Mouse (Mus musculus): ENCODE data around the gene Ndufs7.
"Not testable (repeated sequence)": the region's sequence is repeated elsewhere in the genome, so short reads cannot be mapped to it uniquely, and the experiment has no call there.

Ndufs7 gene

DNA sequence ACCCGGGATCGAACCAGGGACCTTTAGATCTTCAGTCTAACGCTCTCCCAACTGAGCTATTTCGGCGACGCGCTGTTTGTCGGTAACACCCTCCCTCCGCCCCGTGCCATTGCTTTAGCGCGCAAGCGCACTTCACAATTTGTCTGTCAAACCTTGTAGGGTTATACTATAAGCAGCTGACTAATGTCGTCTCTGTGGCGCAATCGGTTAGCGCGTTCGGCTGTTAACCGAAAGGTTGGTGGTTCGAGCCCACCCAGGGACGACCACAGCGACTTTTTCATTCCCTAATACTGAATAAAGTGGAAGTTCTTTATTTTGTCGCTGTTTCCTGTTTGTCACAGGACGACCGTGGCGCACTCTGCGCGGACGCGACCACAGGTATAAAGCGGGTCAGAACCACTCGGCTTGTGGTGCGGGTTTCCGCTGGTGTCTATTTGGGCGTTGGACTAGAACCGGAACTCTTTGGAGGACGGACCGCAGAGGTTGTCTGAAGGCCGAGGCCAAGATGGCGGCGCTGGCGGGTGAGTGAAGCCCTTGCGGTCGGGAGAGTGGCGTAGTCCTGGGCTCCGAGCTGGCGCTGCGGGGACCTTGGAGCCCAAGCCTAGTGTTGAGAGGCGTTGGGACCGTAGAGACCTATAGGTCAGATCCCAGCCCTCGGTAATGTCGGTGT lies at the start of gene Ndufs7:
Ndufs7 (plus strand) TSS at position 151 of the 670 bp plus-strand sequence.
- peak; percentile 65; the same call in 1 of the 2 replicates for ATAC-seq (ENCODE audit: insufficient number of reproducible peaks, low FRiP score, low TSS enrichment)

DNA sequence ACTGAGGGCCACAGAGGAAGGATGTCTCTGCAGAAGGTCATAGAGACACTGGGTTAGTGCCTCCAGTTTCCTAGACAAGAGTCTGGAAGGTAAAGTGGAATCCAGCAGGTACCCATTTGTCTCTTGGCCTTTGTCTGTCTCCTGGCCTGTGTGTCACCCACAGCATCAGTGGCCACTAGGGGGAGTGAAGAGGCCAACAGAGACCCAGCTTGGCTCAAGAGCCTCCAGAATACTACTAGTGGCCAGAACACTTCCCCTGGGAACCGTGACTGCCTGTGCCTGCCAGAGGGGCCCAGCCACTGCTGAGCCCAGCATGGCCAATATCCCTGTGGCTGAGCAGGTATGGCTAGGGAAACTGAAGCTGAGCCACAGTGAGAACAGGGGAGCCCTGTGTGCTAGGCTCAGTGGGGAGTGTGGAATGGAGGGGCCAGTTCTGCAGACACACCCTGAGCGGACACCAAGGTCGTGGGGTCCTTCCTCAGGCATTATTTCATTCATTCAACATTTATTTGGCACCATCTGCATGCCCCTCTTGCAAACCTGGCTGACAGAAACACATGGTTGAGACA lies 49.4 kb upstream of the Ndufs7 start:
- ATAC-seq (ENCODE audit: insufficient number of reproducible peaks, low FRiP score, low TSS enrichment), result peak; percentile 84; the same call in 1 of the 2 replicates

DNA sequence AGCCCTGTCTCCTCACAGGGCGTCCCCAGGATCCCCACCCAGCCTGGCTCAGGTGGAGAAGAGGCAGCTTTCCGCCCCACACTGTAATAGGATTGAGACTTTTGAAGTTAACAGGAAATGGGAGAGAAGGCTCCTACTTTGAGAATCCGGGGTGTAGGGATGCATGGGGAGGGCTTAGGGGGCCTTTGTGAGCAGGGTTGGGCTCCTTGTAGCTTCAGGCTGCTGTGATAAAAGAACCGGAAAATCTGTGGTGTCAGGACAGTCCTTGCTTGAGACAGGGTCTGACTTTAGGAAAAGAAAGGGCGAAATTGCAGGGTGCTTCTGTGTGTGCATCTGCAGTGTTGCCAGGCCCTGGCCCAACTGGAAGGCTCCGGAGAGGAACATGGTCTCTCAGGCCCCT lies 48.4 kb upstream of the Ndufs7 start:
- ATAC-seq (ENCODE audit: insufficient number of reproducible peaks, low FRiP score, low TSS enrichment), result no peak

DNA sequence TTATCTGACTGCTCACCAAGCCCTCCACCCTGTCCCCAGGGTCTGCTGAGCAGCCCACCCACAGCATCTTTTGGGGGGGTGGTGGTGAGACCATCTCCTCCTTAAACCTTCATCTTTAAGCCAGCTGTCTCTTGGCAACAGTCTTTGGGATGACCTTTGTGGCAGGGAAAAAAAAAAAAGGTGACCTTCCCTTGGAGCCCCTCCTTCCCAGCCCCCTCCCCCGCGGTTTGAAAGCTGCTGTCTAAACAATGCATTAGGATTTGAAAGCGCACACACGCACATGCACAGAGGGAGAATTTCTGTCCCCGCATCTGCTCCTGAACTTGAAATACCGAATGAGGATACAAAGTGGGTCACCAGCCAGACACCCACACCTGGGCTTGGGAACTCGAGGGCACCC lies 44.9 kb upstream of the Ndufs7 start:
- no peak for ATAC-seq (ENCODE audit: insufficient number of reproducible peaks, low FRiP score, low TSS enrichment)

DNA sequence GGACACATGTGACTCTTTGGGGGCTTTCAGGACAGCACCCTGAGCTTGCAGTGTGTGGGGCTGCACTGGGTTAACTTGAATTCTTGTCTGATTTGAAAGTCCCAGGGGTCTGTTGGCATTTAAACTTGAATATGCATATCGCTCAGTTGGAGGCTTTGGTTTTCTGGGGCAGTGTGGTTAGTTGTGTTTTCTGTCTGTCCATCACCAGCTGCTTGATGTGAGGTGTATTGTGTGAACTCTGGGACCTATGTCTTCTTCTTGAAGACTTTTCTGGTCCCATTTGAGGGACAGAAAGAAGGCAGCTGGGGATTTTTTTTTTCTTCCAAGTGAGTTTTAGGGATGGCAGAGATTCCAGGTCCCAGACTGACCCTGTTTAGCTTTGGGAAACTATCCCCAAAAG lies 41.7 kb upstream of the Ndufs7 start:
- ATAC-seq (ENCODE audit: insufficient number of reproducible peaks, low FRiP score, low TSS enrichment), result no peak

DNA sequence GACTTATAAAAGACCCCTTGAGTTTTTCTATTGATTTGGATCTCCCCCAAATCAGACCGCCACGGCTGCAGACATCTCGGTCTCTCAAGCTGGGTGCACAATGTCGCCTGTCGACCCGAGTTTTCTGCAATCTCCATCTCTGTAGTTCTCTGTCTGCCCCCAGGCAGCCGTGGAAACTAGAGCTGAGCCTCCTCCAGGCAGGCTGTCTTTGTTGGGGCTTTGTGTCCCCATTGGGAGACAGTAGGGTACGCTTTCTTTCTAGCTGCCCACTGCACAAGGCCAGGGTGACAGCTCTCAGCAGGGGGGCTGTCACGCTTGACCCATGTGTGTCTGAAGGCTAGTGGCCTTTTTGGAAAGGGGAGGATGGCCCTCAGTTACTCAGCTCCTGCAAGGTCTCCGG lies 41.2 kb upstream of the Ndufs7 start:
- no peak for ATAC-seq (ENCODE audit: insufficient number of reproducible peaks, low FRiP score, low TSS enrichment)

DNA sequence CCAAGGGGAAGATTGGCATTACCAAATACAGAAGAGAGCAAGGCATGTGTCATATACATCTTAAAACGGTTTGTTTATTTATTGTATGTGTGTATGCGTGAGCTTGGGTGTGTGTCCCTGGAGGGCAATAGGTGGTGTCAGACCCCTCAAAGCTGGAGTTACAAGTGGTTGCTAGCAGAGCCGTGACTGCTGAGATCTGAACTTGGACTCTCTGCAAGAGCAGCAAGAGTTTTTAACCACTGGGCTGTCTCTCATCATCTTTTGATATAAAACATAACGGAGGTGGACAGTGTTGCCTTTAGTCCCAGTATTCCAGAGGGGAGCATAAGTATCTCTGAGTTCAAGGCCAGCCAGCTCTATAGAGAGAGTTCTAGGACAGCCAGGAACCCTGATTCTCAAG lies 40.7 kb upstream of the Ndufs7 start:
- ATAC-seq (ENCODE audit: insufficient number of reproducible peaks, low FRiP score, low TSS enrichment), result no peak

DNA sequence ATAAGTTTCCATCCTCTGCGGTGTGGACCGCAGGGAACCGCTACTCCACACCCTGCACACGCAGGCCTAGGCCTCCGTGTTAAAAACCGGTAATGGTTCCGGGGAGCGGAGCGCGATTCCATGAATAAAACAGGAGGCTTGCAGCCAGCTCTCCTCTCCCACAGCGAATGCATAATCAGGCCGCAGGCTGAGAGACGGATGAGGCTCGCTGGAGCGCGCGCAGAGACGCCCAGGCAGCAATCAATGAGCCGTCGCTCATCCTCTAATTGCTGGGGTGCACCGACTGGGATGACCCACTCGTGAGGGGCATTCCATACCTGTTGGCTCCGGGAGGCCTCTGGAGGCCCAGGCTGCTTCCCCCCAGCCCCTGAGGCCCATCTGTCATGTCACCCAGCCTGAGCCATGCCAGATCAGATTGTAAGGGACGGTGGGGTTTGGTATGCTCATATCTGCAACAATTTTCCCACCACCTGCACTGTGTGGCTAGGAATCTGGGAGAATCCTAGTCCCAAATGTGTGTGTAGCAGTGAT lies 40.0 kb upstream of the Ndufs7 start:
- ATAC-seq (ENCODE audit: insufficient number of reproducible peaks, low FRiP score, low TSS enrichment), result no peak; the same call in 1 of the 2 replicates

DNA sequence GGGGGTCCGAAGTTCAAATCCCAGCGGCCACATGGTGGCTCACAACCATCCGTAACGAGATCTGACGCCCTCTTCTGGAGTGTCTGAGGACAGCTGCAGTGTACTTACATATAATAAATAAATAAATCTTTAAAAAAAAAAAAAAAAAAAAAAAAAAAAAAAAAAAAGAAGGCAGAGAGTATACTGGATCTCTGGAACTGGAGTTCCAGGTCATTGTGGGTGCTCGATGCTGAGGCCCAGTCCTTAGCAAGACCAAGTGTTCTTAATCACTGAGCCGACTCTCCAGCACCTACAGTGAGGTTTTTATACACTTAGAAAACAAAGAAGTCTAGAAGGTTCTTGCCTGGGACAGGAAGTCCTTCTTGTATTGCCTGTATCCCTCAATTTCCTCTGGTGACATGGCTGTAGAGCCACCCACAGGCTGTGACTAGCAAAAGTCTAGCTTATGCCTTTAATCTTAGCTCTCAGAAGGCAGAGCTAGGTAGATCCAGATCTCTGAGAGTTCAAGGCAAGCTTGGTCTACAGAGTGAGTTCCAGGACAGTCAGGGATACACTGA lies 37.3 kb upstream of the Ndufs7 start:
- ATAC-seq (ENCODE audit: insufficient number of reproducible peaks, low FRiP score, low TSS enrichment), result not testable (repeated sequence)

DNA sequence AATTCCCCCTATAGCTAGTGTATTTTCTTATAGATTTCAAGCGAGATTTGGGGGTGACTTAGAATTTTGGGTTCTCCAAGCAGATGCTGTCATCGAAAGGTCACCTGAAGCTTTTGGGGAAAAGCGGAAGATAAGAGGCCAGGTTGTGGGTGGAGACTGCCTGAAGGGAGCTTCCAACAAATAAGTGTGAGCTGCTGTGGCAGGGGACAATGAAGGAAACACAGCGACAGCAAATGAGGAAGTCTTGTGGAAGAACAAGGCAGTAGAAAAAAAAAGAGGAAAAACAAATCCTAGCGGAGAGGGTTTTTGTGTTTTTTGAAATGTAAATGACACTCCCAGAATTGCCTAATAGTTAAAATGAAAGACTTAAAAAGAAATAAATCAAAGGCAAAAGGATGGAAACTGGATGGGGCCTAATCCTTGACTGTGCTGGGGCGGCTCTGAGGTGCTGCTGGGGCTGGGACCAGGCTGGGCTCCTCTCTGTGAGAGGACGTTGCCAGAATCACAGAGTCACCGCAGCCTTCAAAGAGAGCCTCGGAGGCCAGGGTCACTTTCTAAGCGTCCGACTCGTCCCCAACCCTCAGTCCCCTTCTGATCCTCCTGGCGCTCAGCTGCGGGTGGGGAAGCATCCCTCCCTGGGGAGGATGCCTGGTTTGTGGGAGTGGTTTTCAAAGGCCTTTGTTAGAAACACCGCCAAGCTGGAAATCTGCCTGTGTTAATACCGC lies 33.7 kb upstream of the Ndufs7 start:
- ATAC-seq (ENCODE audit: insufficient number of reproducible peaks, low FRiP score, low TSS enrichment), result no peak

DNA sequence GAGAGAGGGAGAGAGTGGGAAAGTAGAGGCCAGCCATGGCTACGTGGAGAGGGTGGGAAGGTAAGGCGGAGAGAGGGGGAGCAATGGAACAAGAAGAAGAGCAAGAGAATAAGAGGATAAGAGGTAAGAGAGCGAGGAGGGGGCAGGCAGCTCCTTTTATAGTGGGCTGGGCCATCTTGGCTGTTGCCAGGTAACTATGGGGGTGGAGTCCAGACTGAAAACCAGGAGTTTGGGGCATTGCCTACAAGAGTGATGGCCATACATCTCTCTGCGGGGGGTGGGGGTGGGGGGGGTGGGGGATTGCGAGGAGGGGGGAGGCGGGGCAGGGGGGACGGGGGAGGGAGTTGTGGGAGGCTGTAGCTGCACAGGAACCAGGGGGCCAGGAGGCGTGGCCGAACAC lies 28.2 kb upstream of the Ndufs7 start:
- no peak for ATAC-seq (ENCODE audit: insufficient number of reproducible peaks, low FRiP score, low TSS enrichment)

DNA sequence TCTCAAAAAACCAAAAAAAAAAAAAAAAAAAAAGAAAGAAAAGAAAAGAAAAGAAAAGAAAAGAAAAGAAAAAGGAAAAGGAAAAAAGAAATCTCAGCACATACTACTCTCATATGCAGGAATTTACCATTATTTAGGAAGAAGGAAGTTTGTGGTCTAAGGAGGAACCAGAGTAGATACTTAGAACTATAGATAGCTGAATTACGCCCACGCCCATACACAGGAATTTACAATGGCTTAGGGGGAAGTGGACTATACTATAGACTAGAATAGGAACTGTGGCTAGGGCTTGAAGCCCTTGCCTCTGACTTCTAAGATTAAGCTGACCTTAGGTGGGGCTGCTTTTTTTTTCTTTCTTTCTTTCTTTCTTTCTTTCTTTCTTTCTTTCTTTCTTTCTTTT lies 25.8 kb upstream of the Ndufs7 start:
- ATAC-seq (ENCODE audit: insufficient number of reproducible peaks, low FRiP score, low TSS enrichment), result not testable (repeated sequence)

DNA sequence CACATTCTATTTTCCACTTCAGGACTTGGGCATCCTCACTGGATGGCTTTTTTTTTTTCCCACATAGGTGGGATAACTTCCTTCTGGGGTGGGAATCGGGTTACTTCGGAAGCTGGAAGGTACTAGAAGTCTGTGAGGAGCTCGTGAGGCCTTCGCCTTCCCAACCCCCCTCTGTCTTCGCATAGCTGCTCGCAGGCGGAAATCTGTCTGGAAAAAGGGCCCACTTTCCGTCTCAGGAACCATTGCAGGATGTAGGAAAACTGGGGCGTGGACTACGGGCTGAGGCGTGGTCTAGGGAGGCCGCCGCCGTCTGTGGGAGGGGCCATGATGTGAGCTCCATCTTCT lies 22.9 kb upstream of the Ndufs7 start:
- no peak for ATAC-seq (ENCODE audit: insufficient number of reproducible peaks, low FRiP score, low TSS enrichment)

DNA sequence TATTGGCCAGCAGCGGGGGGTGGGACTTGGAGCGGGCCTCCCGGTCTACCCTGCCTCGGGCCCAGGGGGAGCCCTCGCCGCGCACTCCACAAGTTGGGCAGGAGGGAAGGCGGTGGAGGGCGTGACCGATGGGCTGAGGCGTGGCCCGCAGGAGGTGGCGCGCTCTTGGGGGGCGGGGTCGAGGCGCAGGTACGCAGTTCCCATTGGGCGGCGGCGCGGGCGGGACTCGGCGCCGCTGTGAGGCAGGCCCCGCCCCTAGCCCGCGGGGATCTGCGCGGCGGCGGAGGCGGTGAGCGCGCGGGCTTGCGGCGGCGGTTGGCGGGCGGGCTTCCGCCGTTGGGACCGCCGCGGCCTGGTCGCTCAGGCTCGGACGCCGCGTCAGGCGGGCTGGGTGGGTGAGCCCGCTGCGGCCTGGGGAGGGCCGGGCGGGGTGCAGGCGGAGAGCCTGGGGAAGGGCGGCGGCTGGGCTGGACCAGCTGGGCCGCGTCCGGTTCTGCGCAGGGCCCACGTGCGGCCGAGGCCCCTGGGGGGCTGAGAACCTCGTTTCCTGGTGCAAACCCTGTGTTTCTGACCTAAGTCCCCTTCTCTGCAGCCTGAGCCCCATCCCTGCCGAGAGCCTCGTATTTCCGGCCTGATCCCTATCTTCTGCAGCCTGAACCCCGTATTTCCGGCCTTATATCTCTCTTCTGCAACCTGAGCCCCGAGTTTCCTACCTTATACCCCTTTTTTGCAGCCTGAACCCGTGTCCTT lies 22.3 kb upstream of the Ndufs7 start, which contains the start of gene Mum1:
Mum1 (plus strand) TSS at position 19 of the 750 bp plus-strand sequence.
- peak; percentile 94 for ATAC-seq (ENCODE audit: insufficient number of reproducible peaks, low FRiP score, low TSS enrichment)

DNA sequence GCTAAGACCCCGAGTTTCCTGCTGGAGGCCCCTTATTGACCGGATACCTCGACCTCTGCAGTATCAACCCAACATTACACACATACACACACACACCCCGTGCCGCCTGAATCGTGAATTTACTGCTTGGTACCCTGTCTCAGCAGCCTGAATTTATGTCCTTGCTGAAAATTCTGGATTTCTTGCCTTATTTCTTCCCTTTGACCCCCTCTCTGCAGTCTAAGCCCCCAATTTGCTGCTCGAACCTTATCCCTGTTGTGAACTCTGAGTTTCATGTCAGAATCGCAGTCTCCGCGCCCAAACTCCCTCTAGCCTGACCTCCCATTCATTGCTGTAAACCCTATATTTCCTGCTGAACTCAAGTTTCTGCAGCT lies 21.8 kb upstream of the Ndufs7 start:
- ATAC-seq (ENCODE audit: insufficient number of reproducible peaks, low FRiP score, low TSS enrichment), result no peak

DNA sequence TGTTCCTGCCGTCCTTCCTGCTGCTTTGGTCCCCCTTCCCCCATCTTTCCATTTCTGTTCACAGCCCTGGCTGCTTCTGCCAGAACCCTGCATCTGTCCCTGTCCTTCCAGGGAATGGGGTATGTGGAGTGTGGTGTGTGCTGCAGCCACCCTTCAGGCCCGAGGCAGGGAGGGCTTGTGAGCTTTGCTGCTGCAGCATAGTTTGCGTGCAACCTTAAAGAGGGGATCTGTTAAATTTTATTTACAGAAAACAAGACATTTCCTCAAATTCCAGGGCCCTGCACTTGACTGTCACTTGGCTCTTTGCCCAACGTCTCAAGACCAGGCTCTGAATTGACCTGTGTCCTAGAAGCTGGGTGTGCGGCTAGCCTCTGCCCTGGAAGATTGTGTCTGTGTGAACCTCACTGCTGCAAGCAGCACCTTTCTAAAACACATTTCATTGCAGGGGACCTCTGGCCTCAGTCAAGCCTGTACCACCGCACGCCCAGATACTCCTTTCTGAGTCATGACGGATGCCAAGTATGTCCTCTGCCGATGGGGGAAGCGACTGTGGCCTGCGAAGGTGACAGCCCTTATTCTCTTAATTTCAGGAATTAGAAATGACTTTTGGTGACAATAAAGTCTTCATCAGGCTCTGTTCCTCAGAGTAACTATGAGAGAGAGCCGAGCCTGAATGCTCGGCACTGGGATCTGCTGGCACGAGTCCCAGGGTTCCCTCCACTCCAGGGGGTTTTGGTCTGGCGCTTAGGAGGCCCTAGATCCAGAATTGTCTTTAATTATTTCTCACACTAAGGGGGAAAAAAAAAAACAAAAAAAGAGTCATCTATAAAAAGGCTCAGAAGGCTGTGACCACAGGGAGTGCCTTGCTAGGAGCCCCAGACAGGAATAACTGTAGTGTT lies 20.8 kb upstream of the Ndufs7 start:
- no peak for ATAC-seq (ENCODE audit: insufficient number of reproducible peaks, low FRiP score, low TSS enrichment)

DNA sequence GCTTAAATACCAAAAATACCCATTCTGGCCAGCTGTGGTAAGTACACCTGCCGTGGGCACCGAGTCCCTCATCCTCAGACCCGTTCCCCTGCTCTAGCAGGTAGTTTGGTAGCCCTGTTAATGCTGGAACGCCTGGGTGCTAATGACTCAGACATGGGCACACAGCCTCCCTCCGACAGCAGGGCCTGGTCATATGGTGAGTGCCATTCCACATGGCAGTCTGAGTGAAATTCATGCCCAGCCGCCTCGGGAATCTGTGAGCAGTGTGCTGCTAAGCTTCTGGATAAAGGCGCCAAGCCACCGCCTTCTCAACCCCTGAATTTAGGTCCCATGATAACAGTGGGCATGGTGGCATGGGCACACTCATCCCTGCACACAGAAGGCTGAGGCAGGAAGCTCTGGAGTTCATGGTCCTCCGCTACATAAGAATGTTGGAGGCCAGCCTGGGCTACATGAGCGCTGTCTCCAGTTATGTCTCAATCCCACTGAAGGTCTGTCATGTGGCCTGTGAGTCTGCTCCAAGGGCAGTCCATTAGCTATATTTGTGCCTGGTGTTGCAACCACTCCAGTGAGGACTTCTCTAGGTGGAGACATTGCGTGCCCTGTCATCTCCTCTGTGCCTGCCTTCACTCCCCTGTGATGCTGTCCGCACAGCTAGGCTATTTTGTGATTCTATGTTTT lies 12.6 kb upstream of the Ndufs7 start:
- no peak for ATAC-seq (ENCODE audit: insufficient number of reproducible peaks, low FRiP score, low TSS enrichment)

DNA sequence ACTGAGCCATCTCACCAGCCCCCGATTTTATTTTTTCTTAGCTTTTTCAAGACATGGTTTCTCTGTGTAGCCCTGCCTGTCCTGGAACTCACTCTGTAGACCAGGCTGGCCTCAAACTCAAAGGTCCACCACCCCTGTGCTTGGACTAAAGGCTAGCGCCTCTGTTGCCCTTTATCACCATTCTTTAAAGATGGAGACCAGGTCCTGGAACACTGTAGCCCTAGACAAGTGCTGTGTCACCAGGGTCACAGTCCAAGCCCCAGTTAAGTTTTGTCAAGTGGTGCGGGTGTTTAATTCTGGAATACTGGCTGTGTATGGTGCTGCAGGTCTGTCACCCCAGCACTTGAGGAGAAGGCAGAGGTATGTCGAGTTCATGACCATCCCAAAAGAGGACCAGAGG lies 11.9 kb upstream of the Ndufs7 start:
- ATAC-seq (ENCODE audit: insufficient number of reproducible peaks, low FRiP score, low TSS enrichment), result no peak

DNA sequence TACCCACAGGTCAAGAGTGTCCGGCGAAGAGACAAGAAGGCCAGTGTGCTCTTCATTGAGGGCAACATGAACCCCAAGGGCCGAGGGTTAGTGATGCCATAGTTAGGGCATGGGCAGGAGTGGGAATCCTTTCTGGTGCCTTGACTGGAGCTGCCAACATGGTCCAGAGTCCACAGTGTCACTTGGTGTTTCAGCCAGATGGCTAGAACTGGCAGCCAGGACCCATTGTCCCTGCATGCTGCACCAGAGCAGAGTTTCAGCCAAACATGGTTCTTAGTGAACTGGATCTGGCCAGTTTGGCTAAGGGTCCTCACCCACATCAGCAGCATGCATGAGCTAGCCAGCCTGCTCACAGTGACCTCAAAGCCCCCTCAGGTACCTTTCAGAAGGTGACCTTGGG lies 10.6 kb upstream of the Ndufs7 start:
- ATAC-seq (ENCODE audit: insufficient number of reproducible peaks, low FRiP score, low TSS enrichment), result no peak
